Mouse (Mus musculus): ENCODE results near the gene Tmem45b. TPM values are rescaled to one million over a fixed set of nuclear protein-coding genes. Genes with fewer than 3 reads are reported as not detected.
"Not testable (repeated sequence)": the region's sequence is repeated elsewhere in the genome, so short reads cannot be mapped to it uniquely, and the experiment has no call there.

Gene Tmem45b
- total RNA-seq (2021): not detected
- long read RNA-seq, experiment 1, partial matches to known transcripts: 0 of 2 reads
- long read RNA-seq, experiment 1, other reads (novel, unspliced or antisense): 2 of 2 reads
- long read RNA-seq, experiment 2: 0 reads

DNA sequence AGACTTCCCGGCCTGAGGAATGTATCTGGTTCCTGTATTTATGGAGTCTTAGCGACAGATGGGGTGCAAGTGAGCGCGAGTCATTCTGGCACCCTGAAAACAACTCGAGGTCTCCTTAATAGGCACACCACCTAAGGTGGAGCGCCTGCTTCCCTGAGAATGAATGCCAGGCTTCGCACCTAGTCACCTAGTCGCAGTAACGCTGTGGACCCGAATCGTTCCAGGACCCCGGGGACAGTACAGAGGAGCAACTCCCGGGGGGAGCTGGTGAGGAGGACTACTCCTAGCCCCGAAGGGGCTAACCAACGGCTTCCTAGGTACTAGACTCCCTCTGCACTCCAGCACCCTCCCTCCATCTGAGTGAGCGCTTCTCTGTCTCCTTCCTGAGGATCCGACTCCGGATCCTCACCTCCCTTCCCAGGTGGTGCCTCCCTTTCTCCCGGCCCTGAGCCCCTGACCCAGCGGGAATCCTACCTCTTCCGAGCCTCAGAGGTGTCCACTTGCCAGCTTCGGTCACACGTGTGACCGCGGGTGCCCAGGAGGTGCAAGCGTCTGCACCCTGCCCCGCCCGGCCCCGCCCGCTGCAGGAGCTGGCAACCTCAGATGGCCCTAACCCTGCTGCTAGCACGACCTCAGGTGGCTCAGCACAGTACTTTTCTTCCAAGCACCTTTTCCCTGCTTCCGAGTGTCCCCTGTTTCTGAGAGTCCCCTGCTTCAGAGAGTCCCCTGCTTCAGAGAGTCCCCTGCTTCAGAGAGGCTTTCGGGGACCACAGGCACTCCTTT is at the start of gene Tmem45b:
Gene Tmem45b (minus strand): TSS at position 771 of the 783 bp plus-strand sequence.
- no peak for DNase-seq (ENCODE audit: low spot score in 2 of 2)

GRCm38 (mm10) chr9:31508189-31508588 is 43.9 kb upstream of the Tmem45b start:
- no peak for DNase-seq (ENCODE audit: low spot score in 2 of 2)

GRCm38 (mm10) chr9:31501221-31501620 is 37.0 kb upstream of the Tmem45b start:
- not testable (repeated sequence) for DNase-seq (ENCODE audit: low spot score in 2 of 2)

- no peak for DNase-seq (ENCODE audit: low spot score in 2 of 2)
These were observed 1.1 kb downstream of the Tmem45b start for GRCm38 (mm10) chr9:31463190-31463589.

GRCm38 (mm10) chr9:31454356-31454755 is 9.9 kb downstream of the Tmem45b start:
- no peak for DNase-seq (ENCODE audit: low spot score in 2 of 2)

GRCm38 (mm10) chr9:31452166-31452565 is 12.1 kb downstream of the Tmem45b start:
- DNase-seq (ENCODE audit: low spot score in 2 of 2): no peak

DNA sequence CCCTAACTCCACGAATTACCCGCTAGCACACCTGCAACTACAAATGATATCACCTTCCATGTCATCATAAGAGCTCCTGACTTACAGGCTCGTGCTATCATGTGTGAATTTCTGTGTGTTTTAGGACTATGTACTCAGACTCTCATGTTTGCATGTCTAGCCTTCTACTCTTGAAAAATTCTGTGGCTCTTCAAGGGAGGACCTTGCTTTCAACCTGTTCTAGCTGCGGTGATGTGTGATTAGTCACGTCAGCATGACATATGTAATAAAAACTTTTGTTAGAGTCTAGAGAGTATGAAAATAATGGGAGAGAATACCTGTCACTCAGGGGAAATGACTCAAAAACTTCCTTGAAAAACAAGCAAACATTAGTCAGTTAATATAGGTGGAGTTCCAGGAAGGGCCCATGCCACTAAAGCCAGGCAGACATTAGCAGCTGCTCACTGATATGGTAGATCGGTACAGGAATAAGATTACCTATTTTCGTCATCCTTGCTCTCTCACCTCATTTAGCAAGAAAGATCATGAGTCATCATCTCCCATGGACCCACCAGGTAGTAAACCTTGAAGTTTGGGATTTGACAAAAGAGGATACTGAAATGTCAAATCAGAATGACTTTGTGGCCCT is 15.0 kb downstream of the Tmem45b start:
- DNase-seq (ENCODE audit: low spot score in 2 of 2): no peak

- no peak for DNase-seq (ENCODE audit: low spot score in 2 of 2)
These were observed 20.0 kb downstream of the Tmem45b start for GRCm38 (mm10) chr9:31444236-31444635.

DNA sequence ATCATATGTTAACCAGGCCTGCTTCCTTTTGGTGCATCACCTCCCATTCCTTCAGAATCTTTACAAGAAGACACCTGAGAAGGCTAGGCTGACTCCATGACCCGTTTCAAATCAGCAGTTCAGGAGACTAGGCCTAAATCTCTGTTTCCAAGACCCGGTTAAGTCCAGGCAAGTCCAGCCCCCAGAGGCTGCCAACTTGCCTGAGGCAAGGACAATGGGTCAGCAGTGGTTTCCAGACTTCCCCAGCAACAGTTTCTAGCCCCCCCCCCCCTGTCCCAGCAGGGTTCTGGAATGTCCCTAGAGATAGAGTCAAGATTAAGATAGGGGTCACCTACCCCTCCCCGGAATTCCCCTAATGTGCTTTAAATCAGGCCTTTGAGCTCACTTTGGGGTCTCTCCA is 22.8 kb downstream of the Tmem45b start:
- no peak for DNase-seq (ENCODE audit: low spot score in 2 of 2)

DNA sequence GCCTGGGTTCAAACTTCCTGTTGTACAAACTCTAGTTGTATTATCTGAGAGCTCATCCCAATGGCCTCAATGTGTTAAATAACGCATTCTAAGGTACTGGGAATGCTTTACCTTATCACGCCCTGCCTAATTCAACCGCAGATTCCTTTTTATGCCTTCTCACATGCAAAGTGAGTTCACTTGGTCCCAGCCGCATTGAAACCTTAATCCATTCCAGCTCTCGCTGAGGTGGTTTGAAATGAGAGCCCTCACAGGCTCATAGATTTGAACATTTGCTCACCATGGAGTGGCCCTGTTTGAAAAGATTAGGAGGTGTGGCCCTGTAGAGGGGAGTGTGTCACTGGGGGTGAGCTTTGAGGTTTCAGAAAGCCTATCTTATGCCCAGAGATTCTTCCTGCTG is 23.9 kb downstream of the Tmem45b start:
- no peak for DNase-seq (ENCODE audit: low spot score in 2 of 2)

- no peak for DNase-seq (ENCODE audit: low spot score in 2 of 2)
These were observed 24.9 kb downstream of the Tmem45b start for GRCm38 (mm10) chr9:31439341-31439740.

DNA sequence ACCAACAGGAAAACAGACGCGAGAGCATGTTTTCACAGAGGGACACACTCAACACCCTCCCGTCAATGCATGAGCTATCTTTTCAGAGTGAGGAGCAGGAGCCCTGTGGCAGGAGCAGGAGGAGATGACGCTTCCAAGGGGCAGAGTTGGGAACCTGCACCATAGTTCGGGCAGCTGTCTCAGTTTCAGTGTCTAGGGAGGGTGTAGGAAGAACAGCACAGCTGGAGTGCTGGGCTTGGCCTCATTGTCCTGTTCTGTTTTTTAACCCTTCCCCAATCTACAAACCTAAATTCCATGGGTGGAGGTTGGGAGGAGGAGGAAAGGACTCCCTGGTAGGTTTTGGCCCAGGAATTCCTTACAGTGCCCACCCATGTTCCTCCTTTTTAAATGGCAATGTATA is 25.4 kb downstream of the Tmem45b start:
- no peak for DNase-seq (ENCODE audit: low spot score in 2 of 2)

DNA sequence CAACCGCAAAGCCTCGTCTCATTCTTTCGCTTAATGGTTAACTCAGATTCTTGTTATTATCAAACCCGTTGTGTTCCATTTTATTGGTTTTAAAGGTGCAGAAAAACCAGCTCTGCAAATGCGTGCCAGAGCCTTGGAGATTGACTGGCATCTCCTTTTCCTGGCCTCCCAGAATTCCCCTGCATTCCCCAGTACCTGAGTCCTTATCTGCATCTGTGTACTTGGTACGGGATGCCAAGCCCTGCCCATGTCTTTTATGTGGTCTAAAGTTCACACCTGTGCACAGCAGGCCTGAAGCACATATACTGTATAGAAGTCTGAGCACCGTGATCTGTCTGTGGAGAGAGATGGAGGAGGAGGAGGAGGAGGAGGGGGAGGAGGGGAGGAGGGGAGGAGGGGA is 26.4 kb downstream of the Tmem45b start:
- no peak for DNase-seq (ENCODE audit: low spot score in 2 of 2)

DNA sequence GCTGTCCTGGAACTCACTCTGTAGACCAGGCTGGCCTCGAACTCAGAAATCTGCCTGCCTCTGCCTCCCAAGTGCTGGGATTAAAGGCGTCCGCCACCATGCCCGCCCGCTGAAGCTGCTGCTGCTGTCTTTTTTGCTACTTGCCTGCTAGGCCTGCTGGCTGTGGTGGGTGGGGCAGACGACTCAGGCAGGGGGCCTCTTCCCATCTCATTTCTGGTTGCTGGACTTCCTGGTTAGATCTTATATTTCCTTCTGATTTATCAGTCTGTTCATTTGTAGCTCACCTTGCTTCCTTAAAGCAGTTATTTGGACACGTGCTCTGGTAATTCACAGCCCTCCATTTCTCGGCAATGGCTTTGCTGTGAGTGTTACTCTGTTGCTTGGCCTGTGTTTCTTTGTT is 28.8 kb downstream of the Tmem45b start:
- DNase-seq (ENCODE audit: low spot score in 2 of 2): no peak

- DNase-seq (ENCODE audit: low spot score in 2 of 2): no peak
These were observed 30.8 kb downstream of the Tmem45b start for GRCm38 (mm10) chr9:31433431-31433830.

- DNase-seq (ENCODE audit: low spot score in 2 of 2): no peak
These were observed 31.8 kb downstream of the Tmem45b start for GRCm38 (mm10) chr9:31432336-31432975.

- no peak for DNase-seq (ENCODE audit: low spot score in 2 of 2)
These were observed 32.5 kb downstream of the Tmem45b start for GRCm38 (mm10) chr9:31431751-31432150.

- DNase-seq (ENCODE audit: low spot score in 2 of 2): no peak
These were observed 34.3 kb downstream of the Tmem45b start for GRCm38 (mm10) chr9:31430011-31430410.

- no peak for DNase-seq (ENCODE audit: low spot score in 2 of 2)
These were observed 35.3 kb downstream of the Tmem45b start for GRCm38 (mm10) chr9:31428971-31429370.

DNA sequence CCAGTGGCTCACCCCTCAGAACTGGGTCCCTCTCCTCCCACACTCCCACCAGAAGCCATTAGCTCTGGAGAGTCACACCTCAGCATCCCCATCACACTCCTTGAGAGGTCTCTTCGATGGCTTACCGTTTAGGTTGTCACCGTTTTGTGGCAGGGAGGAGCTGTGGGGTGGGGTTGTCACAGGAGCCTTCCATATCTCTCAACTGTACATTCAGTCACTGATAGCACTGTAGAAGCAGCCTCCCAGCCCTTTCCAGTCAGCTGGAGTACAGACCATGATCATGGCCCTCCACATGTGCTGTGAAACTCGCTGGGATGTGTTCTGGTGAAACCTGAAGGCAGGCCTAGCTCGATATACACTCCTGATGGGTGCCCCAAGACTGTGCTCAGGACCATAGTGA is 42.1 kb downstream of the Tmem45b start:
- no peak for DNase-seq (ENCODE audit: low spot score in 2 of 2)

GRCm38 (mm10) chr9:31418821-31419220 is 45.4 kb downstream of the Tmem45b start:
- no peak for DNase-seq (ENCODE audit: low spot score in 2 of 2)

GRCm38 (mm10) chr9:31412165-31412564 is 52.1 kb downstream of the Tmem45b start:
- DNase-seq (ENCODE audit: low spot score in 2 of 2): no peak

Measured in layer of hippocampus, postnatal 14 days (tissue).